Mouse (Mus musculus) midbrain, embryonic 10.5 days (tissue): Measurements from ENCODE around the gene Phf23. TPM values are rescaled to one million over a fixed set of nuclear protein-coding genes. Genes with fewer than 3 reads are reported as not detected.
A peak's percentile ranks its signal among the peaks of the same experiment; 100 is the strongest.

Experiments
- DNase-seq: peaks from one replicate; pipeline ENCODE4 v3.0.0-alpha.2; 2017; ENCODE audit warnings: low spot score
- H3K27ac ChIP-seq: fragments of 300-500 bp; sonication (generic); replicated peaks from 2 replicates; pipeline ENCODE4 v1.5.1; 2016; ENCODE audit warnings: mild to moderate bottlenecking
- H3K27me3 ChIP-seq: fragments of 300-500 bp; sonication (generic); 2 replicates; pipeline ENCODE4 v1.6.1; 2016; ENCODE audit warnings: low read depth, mild to moderate bottlenecking; ENCODE audit not compliant: poor library complexity, severe bottlenecking
- H3K36me3 ChIP-seq: fragments of 300-500 bp; sonication (generic); 2 replicates; pipeline ENCODE4 v1.6.1; 2016; ENCODE audit warnings: mild to moderate bottlenecking, moderate library complexity
- H3K4me1 ChIP-seq: fragments of 300-500 bp; sonication (generic); 2 replicates; pipeline ENCODE4 v1.6.1; 2016
- H3K4me3 ChIP-seq: fragments of 300-500 bp; sonication (generic); 2 replicates; pipeline ENCODE4 v1.5.1; 2016; ENCODE audit warnings: mild to moderate bottlenecking, moderate library complexity
- H3K9me3 ChIP-seq: fragments of 300-500 bp; sonication (generic); replicated peaks from 2 replicates; pipeline ENCODE4 v1.6.1; 2016; ENCODE audit warnings: mild to moderate bottlenecking
- WGBS: fragments of 180-500 bp; shearing (Covaris S2); methylation state at CpG from one replicate; pipeline ENCODE4 v1.1.7; 2016; 5-methylcytosine and 5-hydroxymethylcytosine counted together
- polyA plus RNA-seq: library from polyadenylated mRNA; unstranded; fragments of >200 nt; fragmentation: Nextera tagmentation; extraction: Ambion mirVana; gene quantifications from 2 replicates; pipeline ENCODE4 v1.2.1, GENCODE M21; 2016

Gene Phf23
- polyA plus RNA-seq, 1 experiment from 2014 or later, result 95.1 TPM

GRCm38 (mm10) chr11:69994401-69995090, 1.0 kb upstream of the Phf23 start:
- 88% methylated on average over 11 of the region's 11 CpGs for WGBS
- Histone ChIP-seq H3K9me3 (no peaks in the 10 kb centered on the region), H3K36me3 (peaks cover 50% of the 10 kb centered on the region), H3K4me3 (peak overlapping the region; percentile 97), H3K4me1 (peaks cover 53% of the 10 kb centered on the region), H3K27ac (no peak overlapping the region), H3K27me3 (no peaks in the 10 kb centered on the region)
- no peak for DNase-seq

GRCm38 (mm10) chr11:69996161-69997061, 834 bp downstream of the Phf23 start:
- Histone ChIP-seq H3K4me3 (peak overlapping the region; percentile 97), H3K27ac (peak overlapping the region; percentile 98), H3K9me3 (no peaks in the 10 kb centered on the region), H3K4me1 (peaks cover 56% of the 10 kb centered on the region), H3K36me3 (peaks cover 50% of the 10 kb centered on the region), H3K27me3 (no peaks in the 10 kb centered on the region)
- DNase-seq, result peak; percentile 53
- WGBS, result 1% methylated on average over 60 of the region's 66 CpGs

- Histone ChIP-seq H3K27me3 (no peaks in the 10 kb centered on the region), H3K4me3 (peak overlapping the region; percentile 97), H3K4me1 (peaks cover 63% of the 10 kb centered on the region), H3K36me3 (peaks cover 54% of the 10 kb centered on the region), H3K9me3 (no peaks in the 10 kb centered on the region), H3K27ac (peak overlapping the region; percentile 98)
- WGBS, result under 1% methylated on average over 41 of the region's 44 CpGs
- DNase-seq, result peak; percentile 90
Measured at GRCm38 (mm10) chr11:69997070-69997509, 1.5 kb downstream of the Phf23 start.

GRCm38 (mm10) chr11:69998567-69999491, 3.3 kb downstream of the Phf23 start:
- no peak for DNase-seq
- peaks cover 73% of the 10 kb centered on the region for H3K4me1 ChIP-seq
- no peaks in the 10 kb centered on the region for H3K27me3 ChIP-seq
- 92% methylated on average over 27 of the region's 27 CpGs for WGBS
- H3K4me3 ChIP-seq, result peak overlapping the region; percentile 97
- peaks cover 46% of the 10 kb centered on the region for H3K36me3 ChIP-seq
- no peaks in the 10 kb centered on the region for H3K9me3 ChIP-seq
- H3K27ac ChIP-seq, result no peak overlapping the region

GRCm38 (mm10) chr11:69999666-70000065, 4.1 kb downstream of the Phf23 start:
- DNase-seq, result no peak
- Histone ChIP-seq H3K36me3 (peaks cover 45% of the 10 kb centered on the region), H3K27me3 (no peaks in the 10 kb centered on the region), H3K9me3 (no peaks in the 10 kb centered on the region), H3K4me3 (peak overlapping the region; percentile 97), H3K4me1 (peaks cover 71% of the 10 kb centered on the region), H3K27ac (no peak overlapping the region)
- whole genome bisulfite sequencing, result 87% methylated on average over 8 of the region's 8 CpGs

- H3K27ac ChIP-seq, result peak within 1 kb of the TSS; percentile 94
- WGBS, result under 1% methylated on average over 48 of the region's 48 CpGs
- H3K9me3 ChIP-seq, result no peaks in the 10 kb centered on the region
- H3K4me3 ChIP-seq, result peak within 1 kb of the TSS; percentile 97
- DNase-seq, result peak; percentile 96
- no peaks in the 10 kb centered on the region for H3K27me3 ChIP-seq
- H3K36me3 ChIP-seq, result peaks cover 50% of the 10 kb centered on the region
- peaks cover 68% of the 10 kb centered on the region for H3K4me1 ChIP-seq
Measured at GRCm38 (mm10) chr11:70000396-70000898, 4.9 kb downstream of the Phf23 start, which contains the start of gene Dvl2. Gene Dvl2 (plus strand): TSS chr11:70000595.

DNA sequence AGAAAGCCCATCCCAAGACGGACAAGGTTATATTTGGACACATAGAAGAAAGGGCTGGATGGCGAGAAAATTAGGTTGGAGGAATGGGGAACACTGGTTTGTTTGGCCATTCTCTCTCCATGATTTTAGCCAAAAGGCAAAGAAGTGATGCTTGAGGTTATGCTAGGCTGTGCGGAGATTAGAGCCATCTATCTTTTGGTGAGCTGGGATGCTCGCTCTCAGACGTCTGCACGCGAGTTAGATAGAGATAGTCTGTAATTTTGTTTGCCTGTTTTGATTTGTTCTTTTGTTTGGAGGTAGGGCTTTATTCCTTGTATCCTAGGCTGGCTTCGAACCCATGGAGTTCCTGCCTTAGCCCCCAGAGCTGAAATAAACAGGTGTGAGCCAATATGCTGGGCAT, 5.6 kb downstream of the Phf23 start:
- 16% methylated on average over 8 of the region's 8 CpGs for WGBS
- DNase-seq, result no peak
- peak overlapping the region; percentile 94 for H3K27ac ChIP-seq
- H3K36me3 ChIP-seq, result peaks cover 58% of the 10 kb centered on the region
- H3K4me1 ChIP-seq, result peaks cover 71% of the 10 kb centered on the region
- H3K9me3 ChIP-seq, result no peaks in the 10 kb centered on the region
- peak overlapping the region; percentile 89 for H3K4me3 ChIP-seq
- H3K27me3 ChIP-seq, result no peaks in the 10 kb centered on the region

DNA sequence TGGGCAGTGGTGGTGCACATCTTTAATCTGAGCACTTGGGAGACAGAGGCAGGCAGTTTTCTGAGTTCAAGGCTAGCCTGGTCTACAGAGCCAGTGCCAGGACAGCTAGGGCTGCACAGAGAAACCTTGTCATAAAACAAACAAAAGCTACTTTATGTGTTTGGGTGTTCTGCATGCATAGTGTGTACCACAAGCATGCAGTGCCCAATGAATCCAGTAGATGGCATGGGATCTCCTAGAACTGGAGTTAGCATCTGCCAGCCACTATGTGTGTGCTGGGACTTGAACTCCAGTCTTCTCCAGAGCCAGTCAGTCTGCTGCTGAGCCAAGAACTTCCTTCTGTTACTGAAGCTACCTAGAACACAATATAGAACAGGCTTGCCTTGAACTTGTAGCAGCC, 6.3 kb downstream of the Phf23 start:
- Histone ChIP-seq H3K9me3 (no peaks in the 10 kb centered on the region), H3K27me3 (no peaks in the 10 kb centered on the region), H3K36me3 (peaks cover 65% of the 10 kb centered on the region), H3K4me1 (peaks cover 69% of the 10 kb centered on the region), H3K27ac (no peak overlapping the region), H3K4me3 (peak overlapping the region; percentile 89)
- no peak for DNase-seq

DNA sequence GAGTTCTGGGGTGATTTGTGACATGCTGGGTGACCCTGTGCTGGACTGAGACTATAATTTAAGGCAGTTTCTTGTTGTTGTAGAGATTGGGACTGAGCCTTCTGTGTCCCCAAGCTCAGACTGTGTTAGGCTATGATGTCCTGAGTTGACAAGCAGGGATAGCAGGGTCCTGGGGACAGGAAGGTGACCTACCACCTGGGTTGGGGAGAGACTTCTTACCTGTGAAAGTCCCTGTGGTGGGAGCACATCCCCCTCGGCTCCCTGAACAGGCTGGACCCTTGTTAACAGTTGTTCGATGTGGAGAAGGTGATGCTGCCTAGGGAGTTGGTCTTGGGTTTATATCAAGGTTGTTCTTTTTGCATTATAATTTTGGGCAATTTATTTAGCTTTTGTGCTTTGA, 6.9 kb downstream of the Phf23 start:
- no peaks in the 10 kb centered on the region for H3K27me3 ChIP-seq
- H3K9me3 ChIP-seq, result no peaks in the 10 kb centered on the region
- H3K27ac ChIP-seq, result no peak overlapping the region
- WGBS, result 89% methylated on average over 2 of the region's 2 CpGs
- H3K4me1 ChIP-seq, result peaks cover 63% of the 10 kb centered on the region
- no peak for DNase-seq
- peaks cover 71% of the 10 kb centered on the region for H3K36me3 ChIP-seq
- peak overlapping the region; percentile 89 for H3K4me3 ChIP-seq

DNA sequence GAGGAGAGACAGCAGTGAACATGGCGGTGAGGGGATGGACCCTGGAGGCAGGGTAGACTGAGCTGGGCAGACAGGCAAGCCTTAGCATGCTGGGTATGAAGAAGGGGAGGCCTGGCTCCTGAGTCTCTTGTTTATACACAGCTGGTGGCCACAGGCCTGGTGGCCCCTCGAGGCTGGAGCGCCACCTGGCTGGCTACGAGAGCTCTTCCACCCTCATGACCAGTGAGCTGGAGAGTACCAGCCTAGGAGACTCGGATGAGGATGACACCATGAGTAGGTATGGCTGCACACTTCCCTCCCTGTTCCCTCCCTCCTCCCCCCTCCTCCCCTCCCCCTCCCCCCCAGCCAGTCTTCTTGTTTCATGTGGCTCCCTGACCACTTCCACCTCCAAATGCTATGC, 9.9 kb downstream of the Phf23 start:
- no peak overlapping the region for H3K27ac ChIP-seq
- DNase-seq, result no peak
- 61% methylated on average over 5 of the region's 5 CpGs for WGBS
- H3K9me3 ChIP-seq, result no peaks in the 10 kb centered on the region
- H3K36me3 ChIP-seq, result peaks cover 74% of the 10 kb centered on the region
- H3K27me3 ChIP-seq, result no peaks in the 10 kb centered on the region
- H3K4me1 ChIP-seq, result peaks cover 38% of the 10 kb centered on the region
- peak overlapping the region; percentile 0; the same call in 1 of the 2 replicates for H3K4me3 ChIP-seq

DNA sequence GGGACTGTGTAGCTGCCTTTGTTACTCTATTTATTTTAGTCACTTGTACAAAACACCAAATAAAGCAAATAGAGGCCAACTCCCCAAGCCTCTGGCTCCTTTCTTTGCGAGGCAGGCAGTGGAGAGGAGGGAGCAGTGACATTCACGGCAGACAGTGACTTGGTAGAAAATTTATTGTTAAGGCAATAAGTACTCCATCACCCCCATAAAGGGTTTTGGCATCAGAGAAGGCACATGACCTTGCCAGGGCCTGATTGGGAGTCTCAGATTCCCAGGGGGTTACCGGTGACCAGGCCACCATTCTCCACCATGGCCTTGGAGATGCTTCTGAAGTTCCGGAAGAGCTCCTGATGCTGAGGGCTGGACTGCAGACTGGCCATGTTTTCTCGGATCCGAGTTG, 14.5 kb downstream of the Phf23 start:
- H3K9me3 ChIP-seq, result no peaks in the 10 kb centered on the region
- H3K27me3 ChIP-seq, result no peaks in the 10 kb centered on the region
- no peak for DNase-seq
- WGBS, result 95% methylated on average over 6 of the region's 6 CpGs
- no peak overlapping the region for H3K4me3 ChIP-seq
- H3K4me1 ChIP-seq, result peaks cover 22% of the 10 kb centered on the region
- H3K27ac ChIP-seq, result no peak overlapping the region
- peaks cover 92% of the 10 kb centered on the region for H3K36me3 ChIP-seq

DNA sequence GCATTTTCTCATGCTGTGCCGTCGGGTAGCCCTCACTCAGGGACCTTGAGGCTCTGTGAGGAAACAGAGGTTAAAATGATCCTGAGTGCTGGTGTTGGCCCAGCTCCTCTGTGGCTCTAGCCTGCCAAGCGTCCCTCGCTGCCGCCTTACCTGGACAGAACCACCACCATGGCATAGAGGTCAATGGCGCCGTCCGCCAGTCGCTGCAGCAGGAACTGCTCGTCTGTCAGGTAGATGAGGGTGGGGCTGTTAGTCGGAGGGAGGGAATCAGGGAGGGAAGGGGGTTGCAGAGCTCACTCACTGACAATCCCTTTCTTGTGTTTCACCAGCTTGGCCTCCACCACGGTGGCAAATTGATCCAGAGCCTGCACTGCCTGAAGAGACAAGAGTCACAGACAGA, 15.0 kb downstream of the Phf23 start:
- H3K9me3 ChIP-seq, result no peaks in the 10 kb centered on the region
- 91% methylated on average over 12 of the region's 12 CpGs for WGBS
- H3K4me1 ChIP-seq, result peaks cover 25% of the 10 kb centered on the region
- no peak overlapping the region for H3K4me3 ChIP-seq
- no peak for DNase-seq
- H3K36me3 ChIP-seq, result peaks cover 87% of the 10 kb centered on the region
- no peaks in the 10 kb centered on the region for H3K27me3 ChIP-seq
- H3K27ac ChIP-seq, result no peak overlapping the region
